Mouse (Mus musculus) CH12.LX (cell line): ENCODE results near the gene 9330161L09Rik. TPM values are rescaled to one million over a fixed set of nuclear protein-coding genes. Genes with fewer than 3 reads are reported as not detected.

Source experiments
- DNase-seq: peaks from one replicate; pipeline ENCODE4 v3.0.0-alpha.2; 2013; ENCODE audit errors: extremely low read depth
- H3K27ac ChIP-seq: 2 replicates; pipeline ENCODE4 v1.5.1; 2012; ENCODE audit warnings: low read depth, mild to moderate bottlenecking, control low read depth, moderate library complexity; ENCODE audit not compliant: insufficient read depth
- H3K27me3 ChIP-seq: replicated peaks from 2 replicates; pipeline ENCODE3; 2012; ENCODE audit warnings: inconsistent platforms
- H3K36me3 ChIP-seq, 2 experiments: replicated peaks in 1 of 2; 2 replicates each; pipeline versions ENCODE3 to v1.6.1; 2012; ENCODE audit warnings: inconsistent platforms in 1 of 2, low read length in 1 of 2, mild to moderate bottlenecking in 1 of 2, mixed read lengths in 1 of 2, moderate library complexity in 1 of 2; ENCODE audit not compliant: control insufficient read depth in 1 of 2, insufficient read depth in 1 of 2
- H3K4me1 ChIP-seq, 2 experiments: 2 replicates each; pipeline ENCODE4 v1.6.1; 2012; ENCODE audit warnings: inconsistent platforms in 1 of 2, moderate library complexity in 1 of 2; ENCODE audit not compliant: insufficient read depth in 2 of 2, control insufficient read depth in 1 of 2
- H3K4me2 ChIP-seq: 2 replicates; pipeline ENCODE4 v1.6.1; 2012; ENCODE audit warnings: low read depth, mild to moderate bottlenecking, control low read depth; ENCODE audit not compliant: poor library complexity, insufficient read depth, severe bottlenecking
- H3K4me3 ChIP-seq, 3 experiments: fragments of 150-350 bp in 1 of 3; sonication (generic) in 1 of 3; replicated peaks in 1 of 3; 2 replicates each; pipeline versions ENCODE3 to v1.5.1; 2011 to 2012; ENCODE audit warnings: low read depth in 2 of 3, low read length in 2 of 3, mild to moderate bottlenecking in 2 of 3, moderate library complexity in 2 of 3, control low read depth in 1 of 3, improper control_type of control experiment in 1 of 3, inconsistent platforms in 1 of 3, mixed read lengths in 1 of 3; ENCODE audit not compliant: poor library complexity in 1 of 3
- H3K79me2 ChIP-seq: replicated peaks from 2 replicates; pipeline ENCODE4 v1.6.1; 2012; ENCODE audit warnings: mild to moderate bottlenecking, moderate library complexity; ENCODE audit not compliant: control insufficient read depth, poor library complexity, insufficient read depth, severe bottlenecking; ENCODE audit errors: extremely low read depth
- H3K9ac ChIP-seq: 2 replicates; pipeline ENCODE4 v1.6.1; 2012; ENCODE audit warnings: low read depth, mild to moderate bottlenecking, control low read depth, moderate library complexity; ENCODE audit not compliant: insufficient read depth
- H3K9me3 ChIP-seq: replicated peaks from 2 replicates; pipeline ENCODE3; 2012; ENCODE audit warnings: low read length, inconsistent platforms, mixed read lengths
- CHD1 ChIP-seq: IDR thresholded peaks from 2 replicates; pipeline ENCODE4 v1.6.1; 2012; ENCODE audit warnings: low read depth, low read length, improper control_type of control experiment, inconsistent platforms
- CHD2 ChIP-seq: IDR thresholded peaks from 2 replicates; pipeline ENCODE4 v1.6.1; 2011; ENCODE audit warnings: low read length, improper control_type of control experiment
- E2F4 ChIP-seq: IDR thresholded peaks from 2 replicates; pipeline ENCODE4 v1.6.1; 2011; ENCODE audit warnings: low read depth, low read length, improper control_type of control experiment; ENCODE audit not compliant: insufficient replicate concordance
- ELF1 ChIP-seq: IDR thresholded peaks from 2 replicates; pipeline ENCODE4 v1.6.1; 2014; ENCODE audit warnings: low read depth, mild to moderate bottlenecking, inconsistent platforms, low read length, improper control_type of control experiment
- EP300 ChIP-seq: IDR thresholded peaks from 2 replicates; pipeline ENCODE4 v1.6.1; 2011; ENCODE audit warnings: low read length, improper control_type of control experiment
- IRF4 ChIP-seq: IDR thresholded peaks from 2 replicates; pipeline ENCODE4 v1.6.1; 2014; ENCODE audit warnings: low read depth, mild to moderate bottlenecking, inconsistent platforms, low read length, improper control_type of control experiment
- JUND ChIP-seq: conservative IDR thresholded peaks from 2 replicates; pipeline ENCODE4 v1.6.1; 2011; ENCODE audit warnings: low read depth, low read length, improper control_type of control experiment
- MAFK ChIP-seq: IDR thresholded peaks from 2 replicates; pipeline ENCODE4 v1.6.1; 2011; ENCODE audit warnings: low read length, improper control_type of control experiment; ENCODE audit not compliant: insufficient replicate concordance
- MAX ChIP-seq: IDR thresholded peaks from 2 replicates; pipeline ENCODE4 v1.6.1; 2011; ENCODE audit warnings: low read length, improper control_type of control experiment
- MAZ ChIP-seq: IDR thresholded peaks from 2 replicates; pipeline ENCODE4 v1.6.1; 2012; ENCODE audit warnings: low read depth, mild to moderate bottlenecking, inconsistent platforms, low read length, improper control_type of control experiment, moderate library complexity
- MEF2A ChIP-seq: IDR thresholded peaks from 2 replicates; pipeline ENCODE4 v1.6.1; 2014; ENCODE audit warnings: low read depth, mild to moderate bottlenecking, inconsistent platforms, low read length, improper control_type of control experiment, borderline replicate concordance
- MXI1 ChIP-seq: IDR thresholded peaks from 2 replicates; pipeline ENCODE4 v1.6.1; 2011; ENCODE audit warnings: mild to moderate bottlenecking, low read depth, low read length, improper control_type of control experiment
- NELFE ChIP-seq: IDR thresholded peaks from 2 replicates; pipeline ENCODE4 v1.6.1; 2011; ENCODE audit warnings: low read depth, low read length, improper control_type of control experiment
- NRF1 ChIP-seq: IDR thresholded peaks from 2 replicates; pipeline ENCODE4 v1.6.1; 2014; ENCODE audit warnings: low read depth, mild to moderate bottlenecking, inconsistent platforms, low read length, improper control_type of control experiment, moderate library complexity
- POLR2A ChIP-seq: IDR thresholded peaks from 2 replicates; pipeline ENCODE4 v1.6.1; 2011; ENCODE audit warnings: low read depth, mild to moderate bottlenecking, improper control_type of control experiment, low read length
- SIN3A ChIP-seq: IDR thresholded peaks from 2 replicates; pipeline ENCODE4 v1.6.1; 2012; ENCODE audit warnings: low read length, improper control_type of control experiment, inconsistent platforms
- TBP ChIP-seq: conservative IDR thresholded peaks from 2 replicates; pipeline ENCODE4 v1.6.1; 2011; ENCODE audit warnings: low read depth, low read length, improper control_type of control experiment
- TCF12 ChIP-seq: IDR thresholded peaks from 2 replicates; pipeline ENCODE4 v1.6.1; 2014; ENCODE audit warnings: low read depth, mild to moderate bottlenecking, inconsistent platforms, low read length, improper control_type of control experiment
- USF1 ChIP-seq: IDR thresholded peaks from 2 replicates; pipeline ENCODE4 v1.6.1; 2014; ENCODE audit warnings: low read depth, mild to moderate bottlenecking, inconsistent platforms, low read length, improper control_type of control experiment
- ZKSCAN1 ChIP-seq: IDR thresholded peaks from 2 replicates; pipeline ENCODE4 v1.6.1; 2012; ENCODE audit warnings: low read depth, inconsistent platforms, low read length, improper control_type of control experiment, borderline replicate concordance
- ZMIZ1 ChIP-seq: IDR thresholded peaks from 2 replicates; pipeline ENCODE4 v1.6.1; 2012; ENCODE audit warnings: low read depth, mild to moderate bottlenecking, inconsistent platforms, low read length, improper control_type of control experiment
- dilution Hi-C: fragments of 300-500 bp; cut with MboI; formaldehyde crosslinking; loops from 2 replicates; pipeline ENCODE4 v1.14.3; 2020; ENCODE audit warnings: low sequenced_read_pairs; ENCODE audit not compliant: extremely low pct_unique_long_range_greater_than_20kb, extremely low pct_ligation_motif_present
- in situ Hi-C: fragments of 300-500 bp; cut with MboI; formaldehyde crosslinking; loops from 3 replicates; pipeline ENCODE4 v1.14.3; 2019; ENCODE audit warnings: low sequenced_read_pairs, low pct_ligation_motif_present, low pct_unique_long_range_greater_than_20kb, mixed read lengths
- polyA plus RNA-seq: library from polyadenylated mRNA; unstranded; fragments of >175 nt; gene quantifications from 2 replicates; pipeline ENCODE4 v1.2.1, GENCODE M21; 2012; ENCODE audit warnings: low read depth; ENCODE audit not compliant: insufficient read length
- total RNA-seq, 2 experiments: library from RNA; depleted of rRNA; stranded (reverse); fragments of 300-350 nt in 1 of 2; fragments of >200 nt in 1 of 2; gene quantifications; 2 replicates each; pipeline ENCODE4 v1.2.3; 2012 to 2014

9330161L09Rik gene
- total and polyA plus RNA-seq, 3 experiments, result 0.24 to 0.54 (median 0.34) TPM

GRCm38 (mm10) chr12:103443524-103443923 lies 35.9 kb upstream of the 9330161L09Rik start, which contains the start of gene Ifi27l2a:
Gene Ifi27l2a (minus strand): TSS chr12:103443680.
- H3K4me2 ChIP-seq, result peak within 1 kb of the TSS; percentile 67
- dilution Hi-C loops, result no loop called here
- H3K27me3 ChIP-seq, result no peaks in the 10 kb centered on the region
- no peaks in the 10 kb centered on the region for H3K79me2 ChIP-seq
- no peak within 1 kb of the TSS for H3K27ac ChIP-seq
- no peaks in the 10 kb centered on the region for H3K9me3 ChIP-seq
- peak within 1 kb of the TSS; percentile 43 to 58 (median 57) for H3K4me3 ChIP-seq
- peak; percentile 88 for DNase-seq
- H3K36me3 ChIP-seq, result peaks cover 21 to 40% of the 10 kb centered on the region in 2 experiments
- in situ Hi-C loops, result no loop called here
- H3K4me1 ChIP-seq, result peaks cover 17 to 52% of the 10 kb centered on the region in 2 experiments
- TF ChIP-seq E2F4, result no peak
- TF ChIP-seq IRF4, result peak; percentile 45; the same call in 1 of the 2 replicates
- no peak for TF ChIP-seq MXI1
- TF ChIP-seq MEF2A, result 0 out of 2 replicates have a peak, but pooled peaks have one; percentile 20
- no peak for TF ChIP-seq SIN3A
- TF ChIP-seq TCF12, result 0 out of 2 replicates have a peak, but pooled peaks have one; percentile 29
- no peak for TF ChIP-seq USF1
- peak; percentile 64 for TF ChIP-seq POLR2A
- TF ChIP-seq MAFK, result no peak
- peak; percentile 65 for TF ChIP-seq NELFE
- TF ChIP-seq CHD2, result no peak
- peak; percentile 92 for TF ChIP-seq TBP
- TF ChIP-seq NRF1, result no peak
- peak; percentile 47; the same call in 1 of the 2 replicates for TF ChIP-seq ELF1
- no peak for TF ChIP-seq ZKSCAN1
- no peak for TF ChIP-seq CHD1
- TF ChIP-seq JUND, result no peak
- no peak for TF ChIP-seq MAZ
- no peak within 1 kb of the TSS for H3K9ac ChIP-seq

GRCm38 (mm10) chr12:103437601-103438000 lies 30.0 kb upstream of the 9330161L09Rik start:
- Histone ChIP-seq H3K79me2 (no peaks in the 10 kb centered on the region; the same call in 1 of the 2 replicates), H3K27me3 (no peaks in the 10 kb centered on the region), H3K4me3 (no peak overlapping the region), H3K27ac (peak overlapping the region; percentile 71), H3K9ac (no peak overlapping the region; the same call in 1 of the 2 replicates), H3K9me3 (no peaks in the 10 kb centered on the region), H3K36me3 (peaks cover 36 to 72% of the 10 kb centered on the region in 2 experiments), H3K4me1 (peaks cover 25 to 71% of the 10 kb centered on the region in 2 experiments), H3K4me2 (0 out of 2 replicates have a peak overlapping the region, but pooled peaks have one; percentile 22)
- DNase-seq, result peak; percentile 65
- in situ Hi-C loops, result no loop called here
- 0 out of 2 replicates have a peak, but pooled peaks have one; percentile 36 for TF ChIP-seq ZMIZ1
- TF ChIP-seq NRF1, result no peak
- peak; percentile 86 for TF ChIP-seq CHD1
- TF ChIP-seq IRF4, result peak; percentile 7; the same call in 1 of the 2 replicates
- TF ChIP-seq SIN3A, result no peak
- TF ChIP-seq MAX, result no peak
- TF ChIP-seq MAFK, result no peak
- peak; percentile 10; the same call in 1 of the 2 replicates for TF ChIP-seq EP300
- 0 out of 2 replicates have a peak, but pooled peaks have one; percentile 28 for TF ChIP-seq CHD2
- no peak for TF ChIP-seq TBP
- dilution Hi-C loops, result no loop called here
